Mouse (Mus musculus): ENCODE results near the gene Higd1c.

DNA sequence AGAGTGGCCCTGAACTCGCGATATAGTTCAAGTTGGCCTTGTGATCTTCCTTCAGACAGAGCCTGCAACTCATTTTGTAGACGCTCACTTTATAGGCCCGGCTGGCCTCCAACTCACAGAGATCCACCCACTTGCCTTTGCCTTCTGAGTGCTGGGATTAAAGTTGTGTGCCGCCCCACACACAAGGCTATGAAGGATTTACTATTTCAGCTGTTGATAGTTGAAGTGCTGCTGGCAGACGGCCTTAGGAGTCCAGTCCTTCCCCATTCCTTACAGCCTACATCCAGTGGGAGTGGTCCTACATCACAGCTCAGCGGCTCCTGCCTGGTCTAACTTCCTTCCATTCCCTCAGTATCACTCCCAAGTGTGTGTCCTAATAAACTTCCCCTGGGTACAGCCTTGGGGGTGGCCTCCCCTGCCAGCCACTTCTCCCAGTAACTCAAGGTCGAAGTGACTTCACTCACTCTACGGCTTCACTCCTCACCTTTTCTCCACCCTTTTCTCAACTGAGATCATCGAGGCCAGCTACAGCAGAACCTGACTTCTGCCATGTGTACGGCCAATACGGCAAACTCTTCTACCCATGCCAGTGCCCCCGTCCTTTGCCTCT is 64.1 kb downstream of the Higd1c start:
- TF ChIP-seq CTCF (IDR thresholded peaks at IDR 0.05; ENCODE audit: control insufficient read depth, insufficient read depth, insufficient replicate concordance, low read depth, low read length) (no peak), POLR2A (IDR thresholded peaks at IDR 0.05; ENCODE audit: control insufficient read depth, low read depth, low read length) (no peak)

Data from testis, adult 2 months (tissue).